Mouse (Mus musculus) ZHBTc4 (cell line): Measurements from ENCODE around the gene Hs3st4.

Source experiments
- DNase-seq: peaks from one replicate; pipeline ENCODE4 v3.0.0-alpha.2; 2011; ENCODE audit warnings: low read depth, low spot score

Gene Hs3st4

GRCm38 (mm10) chr7:123982461-123983038 is at the start of gene Hs3st4:
TSS of gene Hs3st4 (plus strand) at chr7:123982869.
- DNase-seq = peak; percentile 56

DNA sequence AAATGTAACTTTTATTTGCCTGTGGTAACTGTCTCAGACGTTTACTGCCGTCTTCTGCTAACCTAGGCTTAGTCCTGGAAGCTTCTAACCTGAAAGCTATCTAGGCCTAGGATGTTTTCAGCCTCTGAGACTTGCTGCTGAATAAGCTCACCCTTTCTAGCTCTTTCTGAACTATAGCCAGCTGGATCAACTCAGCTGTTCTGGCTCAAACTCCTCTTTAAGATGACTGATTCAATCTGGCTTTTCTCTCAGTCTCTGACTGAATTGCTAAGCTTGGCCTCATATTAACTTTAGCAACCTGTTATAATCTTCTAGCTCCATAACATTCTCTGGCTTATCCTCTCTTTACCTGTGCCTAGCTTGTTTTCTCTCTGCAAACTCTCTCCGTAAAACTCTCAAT is 35.8 kb upstream of the Hs3st4 start:
- no peak for DNase-seq

DNA sequence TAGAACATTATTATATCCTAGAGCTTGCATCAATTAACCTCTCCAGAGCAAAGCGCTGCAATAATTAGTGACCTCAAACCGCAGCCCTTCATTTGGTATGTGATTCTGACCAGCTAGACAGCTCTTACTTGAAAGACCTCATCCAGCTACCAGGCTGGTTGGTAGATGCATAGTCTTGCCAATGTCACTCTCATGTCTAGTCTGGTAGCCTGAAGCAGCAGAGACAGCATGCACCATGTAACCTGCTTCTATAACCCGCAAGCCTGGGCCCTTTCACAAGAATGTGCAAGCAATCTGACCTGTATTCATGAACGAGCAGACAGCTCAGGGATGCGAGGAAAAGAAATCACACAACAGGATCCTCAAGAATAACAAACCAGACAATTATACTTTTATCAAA is 19.6 kb upstream of the Hs3st4 start:
- DNase-seq = no peak

DNA sequence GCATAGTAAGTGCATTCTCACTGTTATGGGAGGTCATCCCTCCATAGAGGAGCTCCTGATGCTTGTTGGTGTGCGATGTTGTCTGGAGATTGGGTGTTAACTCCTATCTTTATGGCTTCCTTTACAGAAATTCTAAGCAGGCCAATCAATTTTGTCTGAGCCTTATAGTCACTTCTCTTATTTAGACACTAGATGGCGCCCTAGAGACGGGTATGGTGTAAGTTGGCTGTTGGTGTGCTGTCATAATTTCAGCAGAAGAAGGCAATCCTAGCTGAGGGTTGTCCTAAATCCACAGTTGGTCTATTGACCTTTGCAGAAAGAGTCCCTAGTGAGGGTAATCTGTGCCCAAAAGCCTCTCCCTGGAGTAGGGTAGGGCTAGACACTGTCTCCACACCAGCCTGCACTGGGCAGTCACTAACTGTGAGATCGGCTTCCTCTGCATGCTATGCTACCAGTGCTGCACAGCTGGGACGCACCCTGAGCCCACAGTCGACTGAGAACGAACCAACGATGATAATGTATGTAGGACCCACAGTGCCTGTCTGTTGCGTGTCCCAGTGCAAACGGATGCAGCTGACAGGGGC is 18.0 kb upstream of the Hs3st4 start:
- DNase-seq = peak; percentile 62

DNA sequence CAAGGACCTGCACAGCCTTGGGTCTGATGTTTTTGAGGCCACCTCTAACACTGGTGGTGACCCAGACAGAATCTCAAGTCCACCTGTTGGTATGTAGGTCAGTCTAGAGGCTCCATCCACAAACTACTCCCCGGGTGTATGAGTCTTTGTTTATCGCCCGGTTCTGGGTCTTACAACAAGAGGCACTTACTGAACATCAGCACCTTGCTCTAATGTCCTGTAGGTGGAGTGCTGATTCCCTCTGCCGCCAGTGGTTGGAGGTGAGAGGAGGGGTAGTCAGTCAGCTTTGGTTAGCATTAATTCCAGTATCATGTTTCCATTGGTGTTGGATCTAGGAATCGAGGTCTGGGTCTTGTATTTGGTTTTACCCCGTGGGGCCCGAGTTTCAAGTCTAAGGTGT is 17.2 kb upstream of the Hs3st4 start:
- peak; percentile 23 for DNase-seq

DNA sequence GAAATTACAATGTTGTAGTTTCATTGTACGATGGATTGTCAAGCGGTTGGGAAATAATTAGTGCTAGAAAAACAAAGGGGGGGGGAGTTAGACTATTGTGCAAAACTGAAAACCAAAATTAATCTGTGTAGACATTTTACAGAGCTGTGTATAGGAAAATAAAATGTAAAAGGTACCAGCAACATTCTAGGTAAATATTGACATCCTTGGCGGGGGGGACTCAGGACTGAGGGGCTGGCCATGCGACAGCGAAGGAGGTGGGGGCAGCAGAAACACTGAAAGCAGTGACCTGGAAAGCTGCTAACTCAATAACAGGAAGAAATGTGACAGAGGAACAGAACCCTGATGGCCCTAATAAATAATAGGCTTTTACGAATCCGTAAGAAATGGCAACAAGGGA is 7.2 kb upstream of the Hs3st4 start:
- no peak for DNase-seq

GRCm38 (mm10) chr7:123981435-123981834 is 1.2 kb upstream of the Hs3st4 start:
- no peak for DNase-seq

- no peak for DNase-seq
Measured at GRCm38 (mm10) chr7:123982010-123982409, 659 bp upstream of the Hs3st4 start.

DNA sequence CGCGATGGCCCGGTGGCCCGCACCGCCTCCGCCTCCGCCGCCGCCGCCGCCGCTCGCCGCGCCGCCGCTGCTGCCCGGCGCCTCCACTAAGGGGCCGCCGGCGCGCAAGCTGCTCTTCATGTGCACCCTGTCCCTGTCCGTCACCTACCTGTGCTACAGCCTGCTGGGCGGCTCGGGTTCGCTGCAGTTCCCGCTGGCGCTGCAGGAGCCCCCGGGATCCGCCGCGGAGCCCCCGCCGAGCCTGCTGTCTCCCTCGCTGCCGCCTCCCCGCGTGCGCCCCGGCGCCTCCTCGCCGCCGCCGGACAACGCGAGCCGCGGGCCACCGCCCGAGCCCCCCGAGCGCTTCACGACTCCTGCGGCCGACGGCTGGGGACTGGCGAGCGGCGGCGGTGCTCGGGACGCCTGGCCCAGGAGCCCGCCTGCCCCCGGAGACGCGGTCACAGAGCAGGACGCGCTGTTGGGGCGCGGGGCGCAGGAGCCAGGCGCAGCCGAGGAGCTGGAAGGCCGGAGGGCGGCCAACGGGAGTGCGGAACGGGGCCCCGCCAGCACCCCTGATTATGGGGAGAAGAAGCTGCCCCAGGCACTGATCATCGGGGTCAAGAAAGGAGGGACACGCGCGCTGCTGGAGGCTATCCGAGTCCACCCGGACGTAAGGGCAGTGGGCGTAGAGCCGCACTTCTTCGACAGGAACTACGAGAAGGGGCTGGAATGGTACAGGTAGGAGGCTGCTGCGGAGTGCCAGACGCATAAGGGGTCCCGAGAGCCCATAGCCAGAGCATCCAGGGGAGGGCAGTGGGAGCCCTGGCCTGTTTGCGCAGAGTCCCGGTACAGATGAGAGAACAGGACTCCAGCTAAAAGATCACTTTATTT is 743 bp downstream of the Hs3st4 start:
- peak; percentile 60 for DNase-seq

- no peak for DNase-seq
Measured at GRCm38 (mm10) chr7:123992121-123992520, 9.5 kb downstream of the Hs3st4 start.

DNA sequence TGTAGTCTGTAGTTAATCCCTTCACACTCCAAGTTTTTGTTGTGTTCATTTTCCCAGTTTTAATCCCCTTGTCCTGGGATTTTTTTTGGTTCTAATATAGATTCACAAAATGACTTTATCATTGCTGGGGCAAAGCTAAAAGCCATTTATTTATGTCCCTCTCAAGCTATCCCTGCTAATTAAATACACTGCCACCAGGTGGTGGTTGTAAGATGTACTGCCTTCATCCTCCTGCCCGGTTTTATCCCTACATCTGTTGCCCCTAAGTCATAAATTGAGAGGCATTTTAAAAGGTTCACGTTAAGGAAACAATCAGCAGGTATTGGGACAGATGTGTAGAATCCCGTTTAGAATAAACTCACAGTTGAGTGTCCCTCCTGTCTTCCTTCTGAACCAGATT is 14.6 kb downstream of the Hs3st4 start:
- no peak for DNase-seq

- DNase-seq = no peak
Measured at GRCm38 (mm10) chr7:123998601-123999000, 15.9 kb downstream of the Hs3st4 start.

GRCm38 (mm10) chr7:124026908-124027307 is 44.2 kb downstream of the Hs3st4 start:
- no peak for DNase-seq

- DNase-seq = peak; percentile 62
Measured at GRCm38 (mm10) chr7:124032236-124032635, 49.6 kb downstream of the Hs3st4 start.

DNA sequence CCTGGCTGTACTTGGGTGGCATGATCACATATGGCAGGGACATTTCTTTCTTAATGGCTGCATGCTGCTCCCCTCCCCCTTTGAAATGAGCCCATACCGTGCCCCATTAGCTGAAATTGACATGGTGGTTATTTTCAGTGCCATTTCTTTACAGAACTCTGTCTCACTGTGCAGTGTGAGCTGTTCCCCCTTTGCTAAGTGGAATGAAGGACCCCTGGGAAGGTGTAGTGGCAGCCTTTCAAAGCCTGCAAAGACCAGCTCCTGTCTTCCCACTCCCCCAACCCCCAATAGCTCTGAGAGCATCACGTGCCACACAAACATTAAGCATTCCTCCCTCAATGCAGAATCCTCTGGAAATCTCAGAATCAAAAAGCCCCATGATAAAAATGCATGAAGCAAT is 50.7 kb downstream of the Hs3st4 start:
- DNase-seq = no peak

GRCm38 (mm10) chr7:124037281-124037700 is 54.6 kb downstream of the Hs3st4 start:
- no peak for DNase-seq

GRCm38 (mm10) chr7:124039142-124039541 is 56.5 kb downstream of the Hs3st4 start:
- no peak for DNase-seq

DNA sequence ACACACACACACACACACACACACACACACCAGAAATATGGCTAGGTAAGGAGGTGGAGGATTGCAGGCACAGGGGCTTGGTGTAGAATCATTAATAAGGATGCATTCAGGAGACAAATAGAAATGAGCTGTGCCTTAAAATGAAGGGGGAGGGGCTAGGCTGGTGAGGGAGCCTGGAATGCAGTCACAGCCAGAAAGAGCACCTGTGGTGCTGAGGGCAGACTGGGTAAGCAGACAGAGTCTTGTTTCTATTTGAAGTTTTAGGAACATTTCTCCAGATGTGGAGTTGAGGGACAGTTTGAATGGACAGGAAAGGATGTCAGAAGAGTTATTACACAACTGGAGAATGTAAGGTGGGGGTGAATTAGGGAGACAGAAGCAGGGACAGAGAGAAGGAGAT is 64.7 kb downstream of the Hs3st4 start:
- DNase-seq = no peak

- DNase-seq = no peak
Measured at GRCm38 (mm10) chr7:124048971-124049370, 66.3 kb downstream of the Hs3st4 start.

DNA sequence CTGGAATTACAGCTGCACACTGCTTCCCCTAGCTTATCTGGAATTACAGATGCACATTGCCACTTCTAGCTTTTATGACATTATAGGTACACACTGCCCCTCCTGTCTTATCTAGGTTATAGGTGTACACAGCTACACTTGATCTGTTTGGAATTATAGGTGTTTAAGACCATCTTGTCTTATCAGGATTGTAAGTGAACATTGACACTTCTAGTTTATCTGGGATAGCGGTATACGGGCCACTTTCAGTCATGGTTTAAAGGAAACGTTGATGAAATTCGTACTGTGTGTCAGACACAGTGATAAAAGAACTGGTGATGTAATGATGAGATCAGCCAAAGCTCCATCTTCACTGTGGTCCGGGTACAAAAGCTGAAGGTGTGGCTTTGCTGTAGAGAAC is 67.8 kb downstream of the Hs3st4 start:
- no peak for DNase-seq

DNA sequence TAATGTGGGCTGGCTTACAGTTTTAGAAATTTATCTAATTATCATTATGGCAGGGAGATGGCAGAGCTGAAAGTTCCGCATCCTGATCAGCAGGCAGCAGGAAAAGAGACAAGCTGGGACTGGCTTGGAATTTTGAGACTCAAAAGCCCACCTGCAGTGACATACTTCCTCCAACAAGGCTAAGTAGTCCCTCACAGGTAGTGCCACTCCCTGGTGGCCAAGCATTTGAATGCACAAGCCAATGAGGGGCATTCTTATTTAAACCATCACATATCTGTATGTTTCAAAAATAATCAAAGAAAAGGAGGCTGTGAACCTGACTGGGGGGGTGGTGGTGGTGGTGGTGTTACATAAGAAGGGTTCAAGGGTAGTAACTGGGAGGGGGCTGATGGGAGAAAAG is 101.1 kb downstream of the Hs3st4 start:
- DNase-seq = peak; percentile 66

- peak; percentile 45 for DNase-seq
Measured at GRCm38 (mm10) chr7:124129019-124129418, 146.3 kb downstream of the Hs3st4 start.

DNA sequence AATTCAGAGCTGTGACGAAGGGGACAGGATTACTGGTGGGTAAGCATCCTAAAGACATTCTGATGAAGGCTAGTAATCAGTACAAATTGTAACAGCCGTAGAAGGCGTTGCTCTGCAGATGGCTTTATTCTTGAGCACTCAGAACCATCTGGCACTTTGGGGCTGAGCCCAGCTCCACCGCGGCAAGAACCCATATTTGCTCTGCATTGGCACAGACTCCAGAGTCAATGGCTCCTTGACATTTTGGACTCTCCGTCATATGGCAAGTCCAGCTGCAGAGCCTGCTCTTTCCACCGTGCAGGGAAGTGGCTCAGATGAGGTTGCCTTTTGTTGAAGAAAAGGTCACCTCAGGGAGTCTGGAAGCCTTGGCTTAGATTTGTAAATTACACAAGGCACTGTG is 148.6 kb downstream of the Hs3st4 start:
- DNase-seq = no peak
